Mouse (Mus musculus) liver, embryonic 12.5 days (tissue): ENCODE data around the gene 2410004B18Rik. TPM values are rescaled to one million over a fixed set of nuclear protein-coding genes. Genes with fewer than 3 reads are reported as not detected.
A peak's percentile ranks its signal among the peaks of the same experiment; 100 is the strongest.

Experiments
- ATAC-seq: fragments of 200-750 bp; cut with Nextera tagmentation; 2 replicates; pipeline ENCODE4 v1.8.0; 2017; ENCODE audit warnings: moderate number of reproducible peaks, mild to moderate bottlenecking, moderate library complexity
- H3K27ac ChIP-seq: fragments of 300-500 bp; sonication (generic); 2 replicates; pipeline ENCODE4 v1.5.1; 2016; ENCODE audit warnings: mild to moderate bottlenecking
- H3K27me3 ChIP-seq: fragments of 300-500 bp; sonication (generic); replicated peaks from 2 replicates; pipeline ENCODE4 v1.6.1; 2016; ENCODE audit warnings: mild to moderate bottlenecking, moderate library complexity
- H3K36me3 ChIP-seq: fragments of 300-500 bp; sonication (generic); 2 replicates; pipeline ENCODE4 v1.6.1; 2016; ENCODE audit warnings: mild to moderate bottlenecking, moderate library complexity
- H3K4me1 ChIP-seq: fragments of 300-500 bp; sonication (generic); 2 replicates; pipeline ENCODE4 v1.6.1; 2016
- H3K4me2 ChIP-seq: fragments of 300-500 bp; sonication (generic); 2 replicates; pipeline ENCODE4 v1.6.1; 2016; ENCODE audit warnings: mild to moderate bottlenecking, moderate library complexity
- H3K4me3 ChIP-seq: fragments of 300-500 bp; sonication (generic); 2 replicates; pipeline ENCODE4 v1.5.1; 2016; ENCODE audit warnings: mild to moderate bottlenecking, moderate library complexity
- H3K9ac ChIP-seq: fragments of 300-500 bp; sonication (generic); 2 replicates; pipeline ENCODE4 v1.6.1; 2016; ENCODE audit warnings: mild to moderate bottlenecking, moderate library complexity
- H3K9me3 ChIP-seq: fragments of 300-500 bp; sonication (generic); replicated peaks from 2 replicates; pipeline ENCODE4 v1.6.1; 2016; ENCODE audit warnings: mild to moderate bottlenecking, moderate library complexity
- WGBS: fragments of 180-500 bp; shearing (Covaris S2); methylation state at CpG from one replicate; pipeline ENCODE4 v1.1.7; 2016; ENCODE audit not compliant: insufficient replicate concordance; 5-methylcytosine and 5-hydroxymethylcytosine counted together
- polyA plus RNA-seq: library from polyadenylated mRNA; unstranded; fragments of >200 nt; fragmentation: Nextera tagmentation; extraction: Ambion mirVana; gene quantifications from 2 replicates; pipeline ENCODE4 v1.2.1, GENCODE M21; 2016

2410004B18Rik gene
- polyA plus RNA-seq, 1 experiment from 2014 or later = 27.4 TPM

DNA sequence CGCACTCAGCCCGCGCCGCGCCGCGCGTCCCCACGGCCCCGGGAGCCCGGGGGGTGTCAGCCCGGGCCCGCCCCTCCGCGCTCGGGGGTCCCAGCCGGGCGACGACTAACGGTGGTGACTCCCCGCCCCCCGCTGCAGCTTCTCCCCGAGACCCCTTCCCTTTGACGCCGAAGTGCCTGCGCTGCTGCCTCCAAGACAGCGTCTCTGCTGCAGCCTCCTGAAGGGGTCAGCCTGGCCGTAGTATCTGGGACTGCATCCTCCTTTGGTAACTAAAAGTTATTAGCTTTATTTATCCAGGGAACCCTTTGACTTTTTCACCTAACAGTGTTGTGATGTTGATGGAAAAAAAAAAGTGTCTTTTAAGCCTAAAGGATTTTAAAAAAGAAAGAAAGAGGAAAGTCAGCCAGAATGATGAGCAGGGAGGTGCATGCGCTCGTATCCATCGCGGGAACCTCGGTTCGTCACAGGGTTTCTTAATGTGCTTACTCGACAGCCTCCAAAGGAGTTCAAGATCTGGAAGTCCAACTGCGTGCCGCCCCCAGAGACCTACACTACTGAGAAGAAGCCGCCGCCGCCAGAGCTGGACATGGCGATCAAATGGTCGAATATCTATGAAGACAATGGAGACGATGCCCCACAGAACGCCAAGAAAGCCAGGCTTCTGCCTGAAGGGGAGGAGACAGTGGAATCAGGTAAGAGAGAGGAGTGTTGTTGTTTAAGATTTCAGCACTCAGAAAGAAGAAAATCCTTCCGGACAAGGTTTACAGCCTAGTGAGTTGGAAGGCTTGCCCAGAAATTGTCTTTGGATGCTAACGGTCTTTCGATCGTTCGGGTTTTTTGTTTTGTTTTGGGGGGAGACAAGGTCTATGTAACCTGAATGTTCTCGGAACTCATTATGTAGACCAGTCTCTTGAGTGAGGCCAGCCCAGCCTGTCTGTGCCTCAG lies 863 bp downstream of the 2410004B18Rik start:
- 14% methylated on average over 48 of the region's 50 CpGs for WGBS
- Histone ChIP-seq H3K4me3 (peak overlapping the region; percentile 84), H3K27me3 (no peaks in the 10 kb centered on the region), H3K27ac (peak overlapping the region; percentile 66), H3K36me3 (peaks cover 36% of the 10 kb centered on the region), H3K4me2 (peak overlapping the region; percentile 90), H3K9ac (peak overlapping the region; percentile 87), H3K9me3 (no peaks in the 10 kb centered on the region), H3K4me1 (peaks cover 42% of the 10 kb centered on the region)
- ATAC-seq = no peak

DNA sequence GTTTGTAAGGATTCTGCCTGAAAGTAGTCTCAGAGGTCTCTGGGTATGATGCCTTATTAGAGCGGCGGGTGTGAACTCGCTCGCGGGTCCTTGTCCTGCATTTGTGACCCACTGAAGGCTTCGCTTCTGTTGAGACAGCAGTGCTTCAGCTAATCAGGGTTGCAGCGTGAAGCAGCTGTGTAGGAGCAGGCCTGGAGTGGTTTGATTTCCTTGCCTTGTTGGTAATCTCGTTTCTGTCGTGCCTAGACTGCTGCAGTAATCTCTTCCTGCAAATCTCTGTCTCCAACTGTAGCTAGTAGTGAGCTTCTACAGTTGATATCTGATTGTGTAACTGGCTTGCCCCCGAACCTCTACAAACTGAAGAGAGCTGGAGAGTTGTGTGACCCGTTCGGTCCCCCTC lies 1.6 kb downstream of the 2410004B18Rik start:
- Histone ChIP-seq H3K9me3 (no peaks in the 10 kb centered on the region), H3K27me3 (no peaks in the 10 kb centered on the region), H3K4me3 (peak overlapping the region; percentile 84), H3K9ac (peak overlapping the region; percentile 87; the same call in 1 of the 2 replicates), H3K4me1 (peaks cover 48% of the 10 kb centered on the region), H3K4me2 (peak overlapping the region; percentile 90), H3K27ac (no peak overlapping the region), H3K36me3 (peaks cover 38% of the 10 kb centered on the region)
- WGBS = 23% methylated on average over 12 of the region's 12 CpGs
- ATAC-seq = peak; percentile 73

GRCm38 (mm10) chr3:145939971-145940370 lies 2.2 kb downstream of the 2410004B18Rik start:
- no peak for ATAC-seq
- H3K4me3 ChIP-seq = no peak overlapping the region

DNA sequence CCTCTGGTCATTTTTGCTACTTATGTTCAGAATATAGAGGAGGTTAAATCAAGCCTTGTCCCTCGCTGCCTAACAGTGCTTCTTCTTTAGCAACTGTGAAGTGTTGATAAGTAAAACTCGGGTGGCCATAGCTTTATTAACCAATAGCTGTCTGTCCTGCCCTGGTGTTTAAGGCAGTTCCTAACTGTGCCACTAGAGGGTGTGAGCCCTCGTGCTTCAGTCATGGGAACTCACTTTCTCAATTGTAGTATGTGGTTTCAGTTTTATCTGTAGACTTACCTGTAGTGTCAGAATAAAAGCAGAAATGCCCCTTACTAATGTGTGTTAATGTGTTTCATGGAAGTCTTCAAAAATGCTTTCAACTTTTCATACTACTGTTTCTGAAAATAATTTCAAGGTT lies 4.2 kb downstream of the 2410004B18Rik start:
- no peak overlapping the region for H3K4me3 ChIP-seq
- no peak overlapping the region for H3K27ac ChIP-seq
- ATAC-seq = no peak; the same call in 1 of the 2 replicates
- no peak overlapping the region for H3K4me2 ChIP-seq
- peaks cover 44% of the 10 kb centered on the region for H3K36me3 ChIP-seq
- no peaks in the 10 kb centered on the region for H3K9me3 ChIP-seq
- H3K9ac ChIP-seq = no peak overlapping the region
- WGBS = 6% methylated on average over 3 of the region's 3 CpGs
- H3K4me1 ChIP-seq = peaks cover 62% of the 10 kb centered on the region
- no peaks in the 10 kb centered on the region for H3K27me3 ChIP-seq

More at GRCm38 (mm10) chr3:145939971-145940370, 2.2 kb downstream of the 2410004B18Rik start:
- Histone ChIP-seq H3K36me3 (peaks cover 40% of the 10 kb centered on the region), H3K27ac (no peak overlapping the region), H3K4me2 (peak overlapping the region; percentile 90), H3K9ac (no peak overlapping the region), H3K4me1 (peaks cover 52% of the 10 kb centered on the region), H3K9me3 (no peaks in the 10 kb centered on the region), H3K27me3 (no peaks in the 10 kb centered on the region)
- 72% methylated on average over 4 of the region's 4 CpGs for WGBS

- Histone ChIP-seq H3K4me3 (no peak overlapping the region), H3K27me3 (no peaks in the 10 kb centered on the region), H3K9me3 (no peaks in the 10 kb centered on the region), H3K36me3 (peaks cover 44% of the 10 kb centered on the region), H3K4me2 (no peak overlapping the region), H3K4me1 (peaks cover 44% of the 10 kb centered on the region), H3K27ac (no peak overlapping the region), H3K9ac (no peak overlapping the region)
- peak; percentile 47 for ATAC-seq
- 57% methylated on average over 7 of the region's 7 CpGs for WGBS
These were observed 6.5 kb downstream of the 2410004B18Rik start for GRCm38 (mm10) chr3:145944348-145944747.

GRCm38 (mm10) chr3:145945904-145946303 lies 8.1 kb downstream of the 2410004B18Rik start:
- Histone ChIP-seq H3K4me2 (no peak overlapping the region), H3K9me3 (no peaks in the 10 kb centered on the region), H3K4me3 (no peak overlapping the region), H3K36me3 (peaks cover 36% of the 10 kb centered on the region), H3K27ac (no peak overlapping the region), H3K4me1 (peaks cover 45% of the 10 kb centered on the region), H3K27me3 (no peaks in the 10 kb centered on the region), H3K9ac (no peak overlapping the region)
- ATAC-seq = no peak
- 66% methylated on average over 3 of the region's 3 CpGs for WGBS

GRCm38 (mm10) chr3:145946654-145947053 lies 8.8 kb downstream of the 2410004B18Rik start:
- WGBS = 47% methylated on average over 2 of the region's 2 CpGs
- Histone ChIP-seq H3K4me1 (peaks cover 47% of the 10 kb centered on the region), H3K9ac (no peak overlapping the region), H3K36me3 (peaks cover 30% of the 10 kb centered on the region), H3K9me3 (no peaks in the 10 kb centered on the region), H3K4me2 (no peak overlapping the region), H3K4me3 (no peak overlapping the region), H3K27me3 (no peaks in the 10 kb centered on the region), H3K27ac (no peak overlapping the region)
- ATAC-seq = no peak

- H3K4me2 ChIP-seq = no peak overlapping the region
- no peak overlapping the region for H3K4me3 ChIP-seq
- H3K27ac ChIP-seq = no peak overlapping the region
- H3K9me3 ChIP-seq = no peaks in the 10 kb centered on the region
- H3K9ac ChIP-seq = no peak overlapping the region
- peaks cover 51% of the 10 kb centered on the region for H3K4me1 ChIP-seq
- no peak for ATAC-seq
- WGBS = 30% methylated on average over 6 of the region's 6 CpGs
- H3K27me3 ChIP-seq = no peaks in the 10 kb centered on the region
- H3K36me3 ChIP-seq = peaks cover 28% of the 10 kb centered on the region
These were observed 9.9 kb downstream of the 2410004B18Rik start for GRCm38 (mm10) chr3:145947539-145948204.

DNA sequence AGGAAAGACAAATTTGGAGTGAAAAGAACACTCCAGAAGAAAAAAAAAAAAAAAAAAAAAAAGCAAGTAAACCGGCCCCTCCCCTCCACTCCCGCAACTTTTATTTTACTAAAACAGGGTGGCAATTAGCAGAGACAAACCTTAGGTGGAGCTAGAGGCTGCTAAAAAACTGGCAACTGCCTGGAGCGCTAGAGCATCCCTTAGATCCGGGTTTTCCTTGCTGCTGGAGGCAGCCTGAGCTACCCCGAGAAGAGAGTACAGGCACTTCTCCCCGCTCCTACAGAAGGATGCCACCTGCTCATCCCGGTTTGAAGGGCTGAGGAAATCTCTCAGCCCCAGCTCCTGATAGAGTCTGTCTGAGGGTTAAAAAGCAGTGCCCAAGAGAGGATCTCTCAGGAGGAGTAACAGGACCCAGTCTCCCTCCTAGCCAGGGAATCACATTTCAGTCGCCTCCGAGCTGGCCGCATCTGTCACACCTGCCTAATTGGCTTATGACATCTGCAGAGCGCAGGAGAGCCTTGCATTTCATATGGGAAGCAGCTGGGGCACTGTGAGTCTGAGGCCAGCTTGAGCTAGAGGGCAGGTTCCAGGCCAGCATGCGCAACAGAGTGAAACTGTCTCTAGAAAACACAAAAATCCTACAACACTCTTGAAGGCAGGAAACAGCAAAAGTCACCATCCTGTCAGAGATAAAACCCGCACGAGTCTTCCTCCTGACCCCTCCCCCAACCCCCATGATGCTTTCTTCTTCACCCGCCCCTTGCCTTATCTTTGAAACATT lies 12.4 kb downstream of the 2410004B18Rik start:
- Histone ChIP-seq H3K36me3 (peaks cover 6% of the 10 kb centered on the region), H3K9me3 (no peaks in the 10 kb centered on the region), H3K4me2 (peak overlapping the region; percentile 73), H3K9ac (0 out of 2 replicates have a peak overlapping the region, but pooled peaks have one; percentile 40), H3K4me3 (peak overlapping the region; percentile 40), H3K27ac (peak overlapping the region; percentile 66), H3K4me1 (peaks cover 50% of the 10 kb centered on the region), H3K27me3 (no peaks in the 10 kb centered on the region)
- WGBS = 4% methylated on average over 15 of the region's 15 CpGs
- ATAC-seq = peak; percentile 56

- H3K4me3 ChIP-seq = peak overlapping the region; percentile 40
- 16% methylated on average over 5 of the region's 5 CpGs for WGBS
These were observed 13.0 kb downstream of the 2410004B18Rik start for GRCm38 (mm10) chr3:145950815-145951130.

GRCm38 (mm10) chr3:145951287-145952165 lies 13.7 kb downstream of the 2410004B18Rik start:
- no peak for ATAC-seq
- Histone ChIP-seq H3K9ac (no peak overlapping the region), H3K36me3 (no peaks in the 10 kb centered on the region), H3K9me3 (no peaks in the 10 kb centered on the region), H3K4me3 (no peak overlapping the region), H3K4me2 (peak overlapping the region; percentile 73), H3K4me1 (peaks cover 42% of the 10 kb centered on the region), H3K27me3 (no peaks in the 10 kb centered on the region), H3K27ac (no peak overlapping the region)
- 43% methylated on average over 16 of the region's 17 CpGs for WGBS

More at GRCm38 (mm10) chr3:145950815-145951130, 13.0 kb downstream of the 2410004B18Rik start:
- ATAC-seq = no peak; the same call in 1 of the 2 replicates
- peaks cover under 1% of the 10 kb centered on the region; the same call in 1 of the 2 replicates for H3K36me3 ChIP-seq
- H3K9ac ChIP-seq = no peak overlapping the region
- no peaks in the 10 kb centered on the region for H3K27me3 ChIP-seq
- H3K4me2 ChIP-seq = peak overlapping the region; percentile 73
- H3K4me1 ChIP-seq = peaks cover 48% of the 10 kb centered on the region
- no peak overlapping the region for H3K27ac ChIP-seq
- H3K9me3 ChIP-seq = no peaks in the 10 kb centered on the region
